31 mouse cellular contexts compared by ENCODE assay signal in the genomic region with DNA sequence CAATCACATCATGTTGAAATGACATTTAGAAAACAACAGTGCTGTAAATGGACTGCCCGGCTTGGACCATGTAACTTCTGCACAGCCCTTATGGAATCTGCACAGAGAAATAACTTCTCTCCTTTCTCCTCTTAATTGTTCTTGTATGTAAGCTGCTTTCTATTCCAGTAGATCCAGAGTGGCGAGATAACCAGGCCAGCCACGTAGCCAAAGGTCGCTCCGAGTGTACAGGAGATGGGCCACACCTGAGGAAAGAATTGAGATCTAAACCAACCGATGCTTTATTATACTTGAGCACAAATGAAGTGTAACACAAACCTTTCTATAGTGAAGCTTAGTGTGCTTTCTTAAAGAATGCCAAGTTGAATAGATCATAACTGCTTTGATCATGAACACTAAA. TPM values are rescaled to one million over a fixed set of nuclear protein-coding genes. Genes with fewer than 3 reads are reported as not detected.
"Had no signal": no experiment of that assay in that cellular context is flagged by ENCODE, and none has a peak within 500 bp of the region (broad histone marks: within the 10 kb centered on the region; RNA-seq: fewer than 3 reads in every experiment).

No protein-coding gene starts in this region.

- H3K9me3 ChIP-seq: heart, embryonic 10.5 days; heart, embryonic 12.5 days; hindbrain, embryonic 10.5 days; hindbrain, embryonic 12.5 days; kidney, embryonic 15.5 days; limb, embryonic 13.5 days; limb, embryonic 15.5 days; liver, embryonic 12.5 days had no signal

- H3K9ac ChIP-seq: heart, embryonic 12.5 days; hindbrain, embryonic 12.5 days; hindbrain, embryonic 14.5 days; kidney, embryonic 15.5 days; limb, embryonic 13.5 days; limb, embryonic 15.5 days; liver, embryonic 12.5 days had no signal

- H3K27me3 ChIP-seq: heart, embryonic 12.5 days; hindbrain, embryonic 12.5 days; kidney, embryonic 15.5 days; limb, embryonic 13.5 days; limb, embryonic 15.5 days; liver, embryonic 12.5 days had no signal

- DNase-seq: gastrocnemius, postnatal 14 days; gastrocnemius, postnatal 36 days; heart, adult 11 months; heart, adult 2 months; heart, postnatal 10 days; heart, postnatal 4 days; kidney, adult 11 months; kidney, adult 2 months; kidney, adult 9 months; kidney, postnatal 14 days; kidney, postnatal 36 days; layer of hippocampus, adult 9-11 months; layer of hippocampus, postnatal 36 days; left cerebral cortex, postnatal 4 days had no signal

- H3K4me2 ChIP-seq: heart, embryonic 12.5 days; hindbrain, embryonic 12.5 days; hindbrain, embryonic 14.5 days; kidney, embryonic 15.5 days; limb, embryonic 13.5 days; limb, embryonic 15.5 days; liver, embryonic 12.5 days had no signal

- ATAC-seq: hindbrain, embryonic 16.5 days; inflammation-experienced regulatory T-cells, adult 6 months; liver, embryonic 12.5 days had no signal

- H3K4me3 ChIP-seq: heart, adult 2 months; heart, embryonic 10.5 days; heart, embryonic 12.5 days; hindbrain, embryonic 10.5 days; hindbrain, embryonic 12.5 days; kidney, embryonic 15.5 days; limb, embryonic 13.5 days; limb, embryonic 15.5 days; liver, embryonic 12.5 days had no signal

- H3K4me1 ChIP-seq: heart, embryonic 10.5 days; heart, embryonic 12.5 days; hindbrain, embryonic 10.5 days; hindbrain, embryonic 12.5 days; kidney, embryonic 15.5 days; limb, embryonic 13.5 days; limb, embryonic 15.5 days; liver, embryonic 12.5 days had no signal

- H3K27ac ChIP-seq: heart, adult 2 months; heart, embryonic 10.5 days; hindbrain, embryonic 10.5 days; hindbrain, embryonic 12.5 days; hindbrain, embryonic 14.5 days; kidney, embryonic 15.5 days; kidney, postnatal 0 days; limb, embryonic 13.5 days; limb, embryonic 15.5 days; liver, embryonic 12.5 days had no signal

RNA-seq across cellular contexts. Expression of a gene that starts 49.6 kb away (rescaled TPM):
- polyA plus RNA-seq: heart, adult 2 months; heart, embryonic 10.5 days; heart, embryonic 12.5 days; heart, embryonic 14.5 days; heart, embryonic 16.5 days; hindbrain, embryonic 10.5 days; hindbrain, embryonic 12.5 days; hindbrain, embryonic 14.5 days; inflammation-experienced regulatory T-cells, adult 6 months; kidney, adult 2 months; kidney, embryonic 15.5 days; kidney, postnatal 0 days; large intestine, adult 2 months; limb, embryonic 11.5 days; limb, embryonic 13.5 days; limb, embryonic 15.5 days; liver, adult 2 months; liver, embryonic 12.5 days had no signal
